Mouse (Mus musculus) heart, postnatal 0 days (tissue): ENCODE results near the gene Mapk8.

Experiments used
- CTCF ChIP-seq: IDR thresholded peaks from 2 replicates; pipeline ENCODE4 v1.5.1; 2016; ENCODE audit warnings: antibody characterized with exemption, control low read depth, low read depth
- EP300 ChIP-seq: IDR thresholded peaks from 2 replicates; pipeline ENCODE4 v1.6.1; 2016; ENCODE audit warnings: antibody characterized with exemption, low read depth

GRCm38 (mm10) chr14:33329297-33329805, 117.6 kb downstream of the Mapk8 start:
- no peak for TF ChIP-seq CTCF
- no peak for TF ChIP-seq EP300
